Mouse (Mus musculus) kidney, embryonic 16.5 days (tissue): ENCODE measurements around the gene Gm37240. TPM values are rescaled to one million over a fixed set of nuclear protein-coding genes. Genes with fewer than 3 reads are reported as not detected.

ENCODE experiments used
- ATAC-seq: fragments of 200-750 bp; cut with Nextera tagmentation; 2 replicates; pipeline ENCODE4 v1.8.0; 2017; ENCODE audit warnings: moderate TSS enrichment; ENCODE audit not compliant: low FRiP score, low TSS enrichment
- H3K27ac ChIP-seq: fragments of 300-500 bp; sonication (generic); 2 replicates; pipeline ENCODE4 v1.5.1; 2014; ENCODE audit warnings: low read length
- H3K27me3 ChIP-seq: fragments of 300-500 bp; sonication (generic); 2 replicates; pipeline ENCODE4 v1.6.1; 2014; ENCODE audit warnings: low read length, control low read depth, mixed read lengths; ENCODE audit not compliant: insufficient read depth
- H3K36me3 ChIP-seq: fragments of 300-500 bp; sonication (generic); 2 replicates; pipeline ENCODE4 v1.6.1; 2014; ENCODE audit warnings: low read length, control low read depth, mixed read lengths; ENCODE audit not compliant: insufficient read depth
- H3K4me1 ChIP-seq: fragments of 300-500 bp; sonication (generic); 2 replicates; pipeline ENCODE4 v1.6.1; 2014; ENCODE audit warnings: low read length, control low read depth, mixed read lengths; ENCODE audit not compliant: insufficient read depth
- H3K4me2 ChIP-seq: fragments of 300-500 bp; sonication (generic); replicated peaks from 2 replicates; pipeline ENCODE4 v1.6.1; 2014; ENCODE audit warnings: low read depth, low read length
- H3K4me3 ChIP-seq: fragments of 300-500 bp; sonication (generic); 2 replicates; pipeline ENCODE4 v1.5.1; 2014; ENCODE audit warnings: mild to moderate bottlenecking, low read length
- H3K9ac ChIP-seq: fragments of 300-500 bp; sonication (generic); replicated peaks from 2 replicates; pipeline ENCODE4 v1.6.1; 2014; ENCODE audit warnings: low read length
- H3K9me3 ChIP-seq: fragments of 300-500 bp; sonication (generic); 2 replicates; pipeline ENCODE4 v1.6.1; 2016; ENCODE audit warnings: low read length, control low read depth
- WGBS: fragments of 180-500 bp; shearing (Covaris S2); extraction: QIAGEN DNeasy Blood & Tissue Kit; methylation state at CpG from one replicate; pipeline ENCODE4 v1.1.7; 2014; 5-methylcytosine and 5-hydroxymethylcytosine counted together
- polyA plus RNA-seq: library from polyadenylated mRNA; unstranded; fragments of >200 nt; fragmentation: Nextera tagmentation; extraction: Ambion mirVana; gene quantifications from 2 replicates; pipeline ENCODE4 v1.2.1, GENCODE M21; 2015

Gene Gm37240
- polyA plus RNA-seq, 1 experiment from 2014 or later, result 8.7 TPM

GRCm38 (mm10) chr3:85663826-85664225 lies 223.5 kb downstream of the Gm37240 start:
- WGBS, result 77% methylated on average over 5 of the region's 5 CpGs
- H3K4me2 ChIP-seq, result no peak overlapping the region
- H3K4me1 ChIP-seq, result peaks cover 32% of the 10 kb centered on the region
- H3K27me3 ChIP-seq, result no peaks in the 10 kb centered on the region
- H3K9ac ChIP-seq, result no peak overlapping the region; the same call in 1 of the 2 replicates
- H3K9me3 ChIP-seq, result no peaks in the 10 kb centered on the region
- H3K36me3 ChIP-seq, result no peaks in the 10 kb centered on the region
- H3K27ac ChIP-seq, result peak overlapping the region; percentile 43; the same call in 1 of the 2 replicates
- ATAC-seq, result 0 out of 2 replicates have a peak, but pooled peaks have one; percentile 61
- no peak overlapping the region for H3K4me3 ChIP-seq

GRCm38 (mm10) chr3:85661926-85662813 lies 225.1 kb downstream of the Gm37240 start:
- 51% methylated on average over 10 of the region's 10 CpGs for WGBS
- ATAC-seq, result no peak
- H3K4me2 ChIP-seq, result no peak overlapping the region

GRCm38 (mm10) chr3:85659681-85660080 lies 227.6 kb downstream of the Gm37240 start:
- Histone ChIP-seq H3K36me3 (no peaks in the 10 kb centered on the region), H3K9me3 (no peaks in the 10 kb centered on the region), H3K27me3 (no peaks in the 10 kb centered on the region), H3K4me2 (no peak overlapping the region), H3K27ac (no peak overlapping the region), H3K9ac (no peak overlapping the region), H3K4me3 (no peak overlapping the region), H3K4me1 (peaks cover 16% of the 10 kb centered on the region; the same call in 1 of the 2 replicates)
- 91% methylated on average over 7 of the region's 7 CpGs for WGBS
- no peak for ATAC-seq

More at GRCm38 (mm10) chr3:85661926-85662813, 225.1 kb downstream of the Gm37240 start:
- Histone ChIP-seq H3K9ac (no peak overlapping the region), H3K36me3 (no peaks in the 10 kb centered on the region), H3K4me1 (peaks cover 32% of the 10 kb centered on the region), H3K27me3 (no peaks in the 10 kb centered on the region), H3K9me3 (no peaks in the 10 kb centered on the region), H3K4me3 (no peak overlapping the region), H3K27ac (no peak overlapping the region)

- ATAC-seq, result no peak
- no peaks in the 10 kb centered on the region for H3K4me1 ChIP-seq
- H3K9ac ChIP-seq, result no peak overlapping the region
- H3K27me3 ChIP-seq, result no peaks in the 10 kb centered on the region
- H3K9me3 ChIP-seq, result no peaks in the 10 kb centered on the region
- H3K36me3 ChIP-seq, result no peaks in the 10 kb centered on the region
- 94% methylated on average over 3 of the region's 3 CpGs for WGBS
- no peak overlapping the region for H3K27ac ChIP-seq
- H3K4me2 ChIP-seq, result no peak overlapping the region
- H3K4me3 ChIP-seq, result no peak overlapping the region
Observed at GRCm38 (mm10) chr3:85655538-85655937, 231.8 kb downstream of the Gm37240 start.

- no peak overlapping the region for H3K27ac ChIP-seq
- no peaks in the 10 kb centered on the region for H3K4me1 ChIP-seq
- no peak overlapping the region for H3K4me2 ChIP-seq
- no peaks in the 10 kb centered on the region for H3K36me3 ChIP-seq
- no peak overlapping the region for H3K4me3 ChIP-seq
- 69% methylated on average over 4 of the region's 4 CpGs for whole genome bisulfite sequencing
- H3K27me3 ChIP-seq, result no peaks in the 10 kb centered on the region
- ATAC-seq, result no peak
- no peak overlapping the region for H3K9ac ChIP-seq
- no peaks in the 10 kb centered on the region for H3K9me3 ChIP-seq
Observed at GRCm38 (mm10) chr3:85652727-85653665, 234.3 kb downstream of the Gm37240 start.

- no peak overlapping the region for H3K4me3 ChIP-seq
- H3K4me2 ChIP-seq, result no peak overlapping the region
- H3K36me3 ChIP-seq, result no peaks in the 10 kb centered on the region
- no peak for ATAC-seq
- no peaks in the 10 kb centered on the region for H3K27me3 ChIP-seq
- H3K4me1 ChIP-seq, result no peaks in the 10 kb centered on the region
- 94% methylated on average over 4 of the region's 4 CpGs for WGBS
- no peaks in the 10 kb centered on the region for H3K9me3 ChIP-seq
- H3K27ac ChIP-seq, result no peak overlapping the region
- no peak overlapping the region for H3K9ac ChIP-seq
Observed at GRCm38 (mm10) chr3:85649176-85649575, 238.1 kb downstream of the Gm37240 start.

- Histone ChIP-seq H3K4me3 (no peak overlapping the region), H3K27ac (no peak overlapping the region), H3K36me3 (no peaks in the 10 kb centered on the region), H3K4me2 (no peak overlapping the region), H3K4me1 (no peaks in the 10 kb centered on the region), H3K9ac (no peak overlapping the region), H3K9me3 (no peaks in the 10 kb centered on the region), H3K27me3 (no peaks in the 10 kb centered on the region)
- no peak for ATAC-seq
- 78% methylated on average over 7 of the region's 7 CpGs for WGBS
Observed at GRCm38 (mm10) chr3:85645517-85646004, 241.8 kb downstream of the Gm37240 start.

GRCm38 (mm10) chr3:85644814-85645213 lies 242.5 kb downstream of the Gm37240 start:
- no peak for ATAC-seq
- Histone ChIP-seq H3K4me2 (no peak overlapping the region), H3K9me3 (no peaks in the 10 kb centered on the region), H3K9ac (no peak overlapping the region), H3K27me3 (no peaks in the 10 kb centered on the region), H3K27ac (no peak overlapping the region), H3K4me3 (no peak overlapping the region), H3K36me3 (no peaks in the 10 kb centered on the region), H3K4me1 (no peaks in the 10 kb centered on the region)
- 84% methylated on average over 3 of the region's 3 CpGs for WGBS

- no peak overlapping the region for H3K27ac ChIP-seq
- no peaks in the 10 kb centered on the region for H3K27me3 ChIP-seq
- 89% methylated on average over 3 of the region's 3 CpGs for WGBS
- no peaks in the 10 kb centered on the region for H3K4me1 ChIP-seq
- no peak overlapping the region for H3K4me3 ChIP-seq
- no peak for ATAC-seq
- H3K4me2 ChIP-seq, result no peak overlapping the region
- no peaks in the 10 kb centered on the region for H3K9me3 ChIP-seq
- no peaks in the 10 kb centered on the region for H3K36me3 ChIP-seq
- H3K9ac ChIP-seq, result no peak overlapping the region
Observed at GRCm38 (mm10) chr3:85641751-85642150, 245.6 kb downstream of the Gm37240 start.
